Mouse (Mus musculus) neural tube, embryonic 14.5 days (tissue): ENCODE measurements around the gene Spdya. TPM values are rescaled to one million over a fixed set of nuclear protein-coding genes. Genes with fewer than 3 reads are reported as not detected.
A peak's percentile ranks its signal among the peaks of the same experiment; 100 is the strongest.

Source experiments
- ATAC-seq: fragments of 200-750 bp; cut with Nextera tagmentation; 2 replicates; pipeline ENCODE4 v1.8.0; 2017; ENCODE audit warnings: low read depth, mild to moderate bottlenecking, moderate TSS enrichment, moderate library complexity
- H3K27ac ChIP-seq: fragments of 300-500 bp; sonication (generic); 2 replicates; pipeline ENCODE4 v1.5.1; 2014; ENCODE audit warnings: low read depth, mild to moderate bottlenecking, control low read depth, low read length, moderate library complexity, mixed read lengths
- H3K27me3 ChIP-seq: fragments of 300-500 bp; sonication (generic); 2 replicates; pipeline ENCODE4 v1.6.1; 2014; ENCODE audit warnings: low read length; ENCODE audit not compliant: control insufficient read depth, insufficient read depth
- H3K36me3 ChIP-seq: fragments of 300-500 bp; sonication (generic); 2 replicates; pipeline ENCODE4 v1.6.1; 2014; ENCODE audit warnings: low read length, mixed read lengths; ENCODE audit not compliant: control insufficient read depth, insufficient read depth
- H3K4me1 ChIP-seq: fragments of 300-500 bp; sonication (generic); 2 replicates; pipeline ENCODE4 v1.6.1; 2014; ENCODE audit warnings: low read length; ENCODE audit not compliant: control insufficient read depth, insufficient read depth
- H3K4me2 ChIP-seq: fragments of 300-500 bp; sonication (generic); 2 replicates; pipeline ENCODE4 v1.6.1; 2014; ENCODE audit warnings: mild to moderate bottlenecking, low read depth, low read length, control low read depth
- H3K4me3 ChIP-seq: fragments of 300-500 bp; sonication (generic); 2 replicates; pipeline ENCODE4 v1.5.1; 2014; ENCODE audit warnings: low read depth, low read length, control low read depth, mixed read lengths
- H3K9ac ChIP-seq: fragments of 300-500 bp; sonication (generic); replicated peaks from 2 replicates; pipeline ENCODE4 v1.6.1; 2014; ENCODE audit warnings: low read depth, mild to moderate bottlenecking, control low read depth, low read length, mixed read lengths
- H3K9me3 ChIP-seq: fragments of 300-500 bp; sonication (generic); 2 replicates; pipeline ENCODE4 v1.6.1; 2016; ENCODE audit warnings: low read length; ENCODE audit not compliant: control insufficient read depth
- WGBS: fragments of 180-500 bp; shearing (Covaris S2); extraction: QIAGEN DNeasy Blood & Tissue Kit; methylation state at CpG from one replicate; pipeline ENCODE4 v1.1.7; 2014; 5-methylcytosine and 5-hydroxymethylcytosine counted together
- polyA plus RNA-seq: library from polyadenylated mRNA; unstranded; fragments of >200 nt; fragmentation: Nextera tagmentation; extraction: Ambion mirVana; gene quantifications from 2 replicates; pipeline ENCODE4 v1.2.1, GENCODE M21; 2014

Gene Spdya
- polyA plus RNA-seq, 1 experiment from 2014 or later: 2.5 TPM

DNA sequence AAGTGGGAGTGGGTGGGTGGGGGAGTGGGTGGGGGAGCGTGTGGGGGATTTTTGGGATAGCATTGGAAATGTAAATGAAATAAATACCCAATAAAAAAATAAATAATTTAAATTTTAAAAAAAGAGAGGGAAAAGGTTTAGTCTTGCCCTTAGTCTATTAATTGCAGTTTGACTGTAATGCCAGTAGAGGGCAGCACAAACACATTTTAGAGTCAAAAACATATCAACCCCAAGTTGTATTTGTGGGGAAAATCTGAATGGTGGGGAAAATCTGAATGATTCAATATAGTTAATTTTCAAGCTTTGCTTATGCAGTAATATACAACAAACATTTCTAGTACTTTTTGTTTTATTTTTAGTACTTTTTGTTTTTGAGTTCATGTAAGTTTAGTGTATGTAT, 3.3 kb upstream of the Spdya start:
- H3K4me2 ChIP-seq: no peak overlapping the region
- H3K4me3 ChIP-seq: no peak overlapping the region
- H3K27me3 ChIP-seq: no peaks in the 10 kb centered on the region; the same call in 1 of the 2 replicates
- no peak for ATAC-seq
- H3K36me3 ChIP-seq: no peaks in the 10 kb centered on the region
- H3K4me1 ChIP-seq: peaks cover 4% of the 10 kb centered on the region; the same call in 1 of the 2 replicates
- 0% methylated on average over 1 of the region's 1 CpGs for WGBS
- no peaks in the 10 kb centered on the region for H3K9me3 ChIP-seq
- no peak overlapping the region for H3K27ac ChIP-seq
- H3K9ac ChIP-seq: no peak overlapping the region

DNA sequence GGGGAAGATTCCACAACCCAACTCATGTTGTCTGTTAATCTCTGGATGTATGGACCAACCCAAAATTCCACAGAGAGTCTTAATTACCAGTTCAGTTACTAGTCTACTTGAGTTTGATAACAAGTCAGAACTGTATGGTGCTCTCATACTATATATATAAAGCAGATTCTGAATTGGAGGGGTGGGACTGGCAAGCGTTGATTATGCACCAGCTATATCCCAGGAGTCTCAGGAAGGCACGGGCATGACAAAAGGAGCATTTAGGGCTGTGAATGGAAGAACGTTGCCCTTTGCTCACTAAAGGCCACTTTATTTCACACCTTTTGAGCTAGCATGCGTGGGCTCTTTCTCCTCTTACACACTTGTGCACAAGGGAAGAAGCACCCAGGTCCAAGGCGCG, 511 bp upstream of the Spdya start:
- H3K27ac ChIP-seq: no peak overlapping the region
- WGBS: 5% methylated on average over 6 of the region's 6 CpGs

DNA sequence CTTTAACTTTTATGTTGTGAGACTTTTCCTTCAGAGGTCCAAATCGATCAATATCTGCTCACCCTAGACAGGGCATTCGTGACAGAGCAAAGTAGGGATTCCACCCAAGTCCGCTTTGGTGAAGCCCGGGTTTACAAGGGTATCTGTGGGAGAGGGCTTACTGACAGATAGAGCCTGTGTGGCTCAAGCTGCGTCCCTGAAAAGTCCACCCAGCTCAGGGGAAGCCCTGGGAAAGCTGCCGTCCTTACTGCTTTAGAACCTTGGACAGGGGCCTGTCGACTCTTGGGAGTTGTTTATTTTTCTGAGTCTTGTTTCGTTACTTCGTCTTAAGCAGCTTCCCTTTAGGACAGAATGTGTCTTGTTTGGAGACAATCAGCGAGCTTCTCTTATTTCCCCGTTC, 1.0 kb downstream of the Spdya start:
- Histone ChIP-seq H3K36me3 (no peaks in the 10 kb centered on the region), H3K4me2 (peak overlapping the region; percentile 92; the same call in 1 of the 2 replicates), H3K4me3 (peak overlapping the region; percentile 81; the same call in 1 of the 2 replicates), H3K27ac (no peak overlapping the region), H3K27me3 (no peaks in the 10 kb centered on the region; the same call in 1 of the 2 replicates), H3K9ac (no peak overlapping the region), H3K4me1 (peaks cover 4% of the 10 kb centered on the region; the same call in 1 of the 2 replicates), H3K9me3 (no peaks in the 10 kb centered on the region)
- 11% methylated on average over 11 of the region's 11 CpGs for WGBS
- no peak for ATAC-seq

More for the DNA sequence above, 511 bp upstream of the Spdya start:
- Histone ChIP-seq H3K4me2 (peak overlapping the region; percentile 92), H3K9me3 (no peaks in the 10 kb centered on the region), H3K4me1 (peaks cover 4% of the 10 kb centered on the region; the same call in 1 of the 2 replicates), H3K4me3 (peak overlapping the region; percentile 81), H3K9ac (peak overlapping the region; percentile 84), H3K36me3 (no peaks in the 10 kb centered on the region), H3K27me3 (no peaks in the 10 kb centered on the region; the same call in 1 of the 2 replicates)
- no peak for ATAC-seq

DNA sequence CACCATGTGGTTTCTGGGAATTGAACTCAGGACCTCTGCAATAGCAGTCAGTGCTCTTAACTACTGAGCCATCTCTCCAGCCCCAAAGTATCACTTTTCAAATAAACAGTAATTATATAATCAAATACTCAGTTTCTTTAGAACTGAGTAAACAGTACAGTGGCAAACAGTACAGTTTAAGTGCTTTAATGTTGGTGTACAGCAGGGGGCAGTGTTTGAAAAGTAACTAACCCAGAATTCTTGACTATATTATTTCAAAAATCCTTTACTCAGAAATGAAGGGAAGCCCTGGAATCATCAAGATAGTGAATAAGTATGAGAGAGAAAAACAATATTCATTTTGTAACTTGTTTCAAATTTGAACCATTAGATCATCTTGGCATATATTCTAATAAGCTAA, 9.8 kb downstream of the Spdya start:
- H3K27me3 ChIP-seq: no peaks in the 10 kb centered on the region
- H3K9ac ChIP-seq: no peak overlapping the region
- no peaks in the 10 kb centered on the region for H3K36me3 ChIP-seq
- H3K27ac ChIP-seq: no peak overlapping the region
- no peak overlapping the region for H3K4me2 ChIP-seq
- ATAC-seq: no peak
- H3K4me1 ChIP-seq: no peaks in the 10 kb centered on the region
- no peak overlapping the region for H3K4me3 ChIP-seq
- no peaks in the 10 kb centered on the region for H3K9me3 ChIP-seq

DNA sequence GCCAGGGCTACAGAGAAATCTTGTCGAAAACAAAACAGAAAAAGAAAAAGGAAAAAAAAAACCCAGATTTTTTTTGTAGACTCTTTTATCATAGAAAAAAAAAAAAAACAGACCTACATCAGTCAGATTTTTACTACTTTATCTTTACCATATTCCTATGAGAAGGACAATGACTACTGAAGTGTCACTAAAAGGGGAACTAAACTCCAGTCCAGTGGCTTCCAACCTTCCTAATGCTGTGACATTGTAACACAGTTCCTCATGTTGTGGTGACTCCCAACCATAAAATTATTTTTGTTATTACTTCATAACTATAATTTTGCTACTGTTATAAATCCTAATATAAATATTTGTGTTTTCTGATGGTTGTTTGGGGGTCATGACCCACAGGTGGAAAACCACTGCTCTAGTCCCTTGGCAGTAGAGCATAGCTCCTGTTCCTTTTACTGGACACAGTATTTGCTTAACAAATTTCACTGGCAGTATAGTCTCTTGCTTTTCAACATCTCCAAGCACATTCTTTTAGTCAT, 27.4 kb downstream of the Spdya start:
- 92% methylated on average over 1 of the region's 1 CpGs for WGBS
- Histone ChIP-seq H3K27me3 (no peaks in the 10 kb centered on the region), H3K27ac (no peak overlapping the region), H3K4me2 (no peak overlapping the region), H3K9me3 (no peaks in the 10 kb centered on the region), H3K4me3 (no peak overlapping the region), H3K9ac (no peak overlapping the region), H3K36me3 (no peaks in the 10 kb centered on the region), H3K4me1 (no peaks in the 10 kb centered on the region)
- no peak for ATAC-seq

DNA sequence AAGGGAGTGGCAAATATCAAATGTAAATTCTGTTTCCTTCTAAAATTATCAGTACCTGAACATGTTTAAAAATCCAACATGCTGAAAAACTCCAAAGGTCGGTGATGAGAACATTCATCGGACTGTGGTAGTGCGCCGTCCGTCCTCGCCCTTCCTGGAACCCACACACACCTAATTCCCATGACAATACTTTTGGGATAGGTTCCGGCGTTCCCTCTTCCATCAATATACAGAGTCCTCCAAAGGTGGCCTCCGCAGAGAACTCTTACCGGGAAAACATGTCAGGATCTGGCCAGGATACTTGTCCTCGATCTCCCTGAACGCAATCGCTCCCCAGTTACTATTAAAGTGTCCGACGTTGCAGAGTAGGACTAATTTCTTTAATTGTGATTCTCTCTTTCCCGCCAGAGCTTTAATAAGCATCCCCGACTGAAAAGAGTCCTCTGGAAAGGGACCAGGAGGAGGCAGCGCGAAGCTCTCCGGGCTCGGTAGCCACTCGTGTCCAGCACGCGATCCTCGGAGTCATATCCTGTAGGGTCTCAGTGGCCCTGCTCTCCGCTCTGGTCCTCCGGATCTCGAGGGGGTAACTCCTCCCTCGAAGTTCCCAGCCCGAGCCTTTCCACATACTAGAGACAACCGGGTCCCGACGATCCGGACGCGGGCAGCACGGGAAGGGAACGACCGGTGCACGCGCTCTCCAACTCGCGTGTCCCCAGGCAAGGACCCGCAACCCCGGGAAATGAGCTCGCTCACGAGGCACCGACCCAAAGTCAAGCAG, 46.2 kb downstream of the Spdya start:
- peak overlapping the region; percentile 72 for H3K27ac ChIP-seq
- WGBS: under 1% methylated on average over 48 of the region's 48 CpGs
- no peaks in the 10 kb centered on the region for H3K27me3 ChIP-seq
- H3K36me3 ChIP-seq: no peaks in the 10 kb centered on the region
- peaks cover 11% of the 10 kb centered on the region for H3K4me1 ChIP-seq
- H3K9me3 ChIP-seq: no peaks in the 10 kb centered on the region
- H3K4me2 ChIP-seq: peak overlapping the region; percentile 76
- H3K9ac ChIP-seq: peak overlapping the region; percentile 71
- peak overlapping the region; percentile 71 for H3K4me3 ChIP-seq
- ATAC-seq: peak; percentile 77

DNA sequence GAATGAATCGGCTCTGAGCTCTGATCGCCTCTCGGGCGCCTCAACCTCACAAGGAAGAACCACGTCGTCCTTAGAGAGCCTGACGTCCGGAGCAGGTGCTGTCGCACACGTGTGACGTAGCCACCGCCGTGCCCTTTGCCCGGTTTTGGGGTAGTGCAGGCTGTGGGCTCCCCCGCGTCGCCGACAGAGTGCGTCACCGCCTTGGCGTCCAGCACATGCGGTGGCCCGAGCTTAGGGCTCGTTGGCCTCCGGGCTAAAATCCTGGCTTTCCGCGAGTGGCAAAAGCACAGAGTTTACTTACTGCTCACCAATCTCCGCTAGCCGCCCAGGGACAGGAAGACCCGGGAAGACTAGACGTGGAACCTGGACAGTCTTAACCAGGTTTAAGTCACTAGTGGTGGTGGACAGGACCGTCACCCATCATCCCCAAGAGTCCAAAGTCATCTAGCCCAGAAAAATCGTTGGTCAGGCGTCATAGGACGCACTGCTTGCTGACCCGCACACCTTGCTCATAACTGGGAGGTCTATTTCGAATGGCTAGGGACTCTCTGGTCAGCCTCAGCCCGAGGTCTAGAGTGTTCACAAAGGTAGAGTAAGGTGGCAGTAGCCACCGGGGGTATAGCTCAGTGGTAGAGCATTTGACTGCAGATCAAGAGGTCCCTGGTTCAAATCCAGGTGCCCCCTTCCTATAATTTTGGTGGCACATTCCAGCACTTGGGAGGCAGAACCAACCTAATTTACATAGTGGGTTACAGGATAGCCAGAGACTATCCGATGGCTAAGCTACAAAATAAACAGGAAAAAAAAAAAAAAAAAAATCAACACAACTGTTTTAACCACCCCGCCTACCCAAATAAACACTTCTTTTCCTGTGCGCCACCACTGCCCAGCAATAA, 47.0 kb downstream of the Spdya start:
- peak overlapping the region; percentile 72 for H3K27ac ChIP-seq
- H3K9me3 ChIP-seq: no peaks in the 10 kb centered on the region
- peak overlapping the region; percentile 71 for H3K4me3 ChIP-seq
- H3K9ac ChIP-seq: peak overlapping the region; percentile 71
- WGBS: 5% methylated on average over 42 of the region's 42 CpGs
- H3K36me3 ChIP-seq: no peaks in the 10 kb centered on the region
- H3K4me1 ChIP-seq: peaks cover 11% of the 10 kb centered on the region
- no peaks in the 10 kb centered on the region for H3K27me3 ChIP-seq
- H3K4me2 ChIP-seq: peak overlapping the region; percentile 76
- ATAC-seq: peak; percentile 98

DNA sequence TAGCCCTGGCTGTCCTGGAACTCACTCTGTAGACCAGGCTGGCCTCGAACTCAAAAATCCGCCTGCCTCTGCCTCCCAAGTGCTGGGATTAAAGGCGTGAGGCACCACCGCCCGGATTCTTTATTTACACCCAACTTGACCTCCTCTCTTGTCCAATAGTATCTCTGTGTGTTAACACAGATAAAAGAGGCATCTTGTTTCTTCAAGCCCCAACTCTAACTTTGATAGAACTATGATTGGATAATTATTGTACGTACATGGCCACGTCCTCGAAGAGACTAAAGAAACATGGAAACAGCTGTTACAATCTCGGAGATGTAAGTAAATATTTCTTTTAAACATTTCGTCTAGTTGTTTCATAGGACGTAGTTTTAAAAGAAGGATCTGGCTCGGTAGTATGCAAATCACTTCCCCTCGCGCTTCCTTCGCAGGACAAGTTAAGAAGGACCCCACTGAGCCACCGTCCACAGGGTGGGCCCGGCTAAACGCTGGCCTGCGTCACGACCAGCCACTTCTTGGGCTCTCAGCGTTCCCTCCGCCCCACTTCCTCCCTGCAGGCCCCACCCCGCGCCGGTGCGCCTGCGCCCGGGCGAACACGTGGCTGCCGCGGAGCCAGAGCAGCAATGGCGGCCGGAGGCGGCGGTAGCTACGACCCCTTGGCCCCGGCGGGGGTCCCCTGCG, 63.9 kb downstream of the Spdya start, which contains the start of gene Wdr43:
TSS of gene Wdr43 (plus strand) at position 258 of the 681 bp plus-strand sequence.
- peak within 1 kb of the TSS; percentile 86 for H3K9ac ChIP-seq
- peak within 1 kb of the TSS; percentile 100 for H3K4me3 ChIP-seq
- no peaks in the 10 kb centered on the region; the same call in 1 of the 2 replicates for H3K27me3 ChIP-seq
- H3K27ac ChIP-seq: peak within 1 kb of the TSS; percentile 52; the same call in 1 of the 2 replicates
- H3K36me3 ChIP-seq: no peaks in the 10 kb centered on the region
- H3K4me1 ChIP-seq: peaks cover 15% of the 10 kb centered on the region
- H3K9me3 ChIP-seq: no peaks in the 10 kb centered on the region
- 2% methylated on average over 39 of the region's 40 CpGs for WGBS
- peak within 1 kb of the TSS; percentile 70 for H3K4me2 ChIP-seq
- ATAC-seq: peak; percentile 100
